Mouse (Mus musculus) CH12.LX (cell line): Measurements from ENCODE around the gene Slc7a11. TPM values are rescaled to one million over a fixed set of nuclear protein-coding genes. Genes with fewer than 3 reads are reported as not detected.

Source experiments
- DNase-seq: peaks from one replicate; pipeline ENCODE4 v3.0.0-alpha.2; 2013; ENCODE audit errors: extremely low read depth
- H3K27ac ChIP-seq: 2 replicates; pipeline ENCODE4 v1.5.1; 2012; ENCODE audit warnings: low read depth, mild to moderate bottlenecking, control low read depth, moderate library complexity; ENCODE audit not compliant: insufficient read depth
- H3K27me3 ChIP-seq: replicated peaks from 2 replicates; pipeline ENCODE3; 2012; ENCODE audit warnings: inconsistent platforms
- H3K36me3 ChIP-seq, 2 experiments: replicated peaks in 1 of 2; 2 replicates each; pipeline versions ENCODE3 to v1.6.1; 2012; ENCODE audit warnings: inconsistent platforms in 1 of 2, low read length in 1 of 2, mild to moderate bottlenecking in 1 of 2, mixed read lengths in 1 of 2, moderate library complexity in 1 of 2; ENCODE audit not compliant: control insufficient read depth in 1 of 2, insufficient read depth in 1 of 2
- H3K4me1 ChIP-seq, 2 experiments: 2 replicates each; pipeline ENCODE4 v1.6.1; 2012; ENCODE audit warnings: inconsistent platforms in 1 of 2, moderate library complexity in 1 of 2; ENCODE audit not compliant: insufficient read depth in 2 of 2, control insufficient read depth in 1 of 2
- H3K4me2 ChIP-seq: 2 replicates; pipeline ENCODE4 v1.6.1; 2012; ENCODE audit warnings: low read depth, mild to moderate bottlenecking, control low read depth; ENCODE audit not compliant: poor library complexity, insufficient read depth, severe bottlenecking
- H3K4me3 ChIP-seq, 3 experiments: fragments of 150-350 bp in 1 of 3; sonication (generic) in 1 of 3; replicated peaks in 1 of 3; 2 replicates each; pipeline versions ENCODE3 to v1.5.1; 2011 to 2012; ENCODE audit warnings: low read depth in 2 of 3, low read length in 2 of 3, mild to moderate bottlenecking in 2 of 3, moderate library complexity in 2 of 3, control low read depth in 1 of 3, improper control_type of control experiment in 1 of 3, inconsistent platforms in 1 of 3, mixed read lengths in 1 of 3; ENCODE audit not compliant: poor library complexity in 1 of 3
- H3K79me2 ChIP-seq: replicated peaks from 2 replicates; pipeline ENCODE4 v1.6.1; 2012; ENCODE audit warnings: mild to moderate bottlenecking, moderate library complexity; ENCODE audit not compliant: control insufficient read depth, poor library complexity, insufficient read depth, severe bottlenecking; ENCODE audit errors: extremely low read depth
- H3K9ac ChIP-seq: 2 replicates; pipeline ENCODE4 v1.6.1; 2012; ENCODE audit warnings: low read depth, mild to moderate bottlenecking, control low read depth, moderate library complexity; ENCODE audit not compliant: insufficient read depth
- H3K9me3 ChIP-seq: replicated peaks from 2 replicates; pipeline ENCODE3; 2012; ENCODE audit warnings: low read length, inconsistent platforms, mixed read lengths
- E2F4 ChIP-seq: IDR thresholded peaks from 2 replicates; pipeline ENCODE4 v1.6.1; 2011; ENCODE audit warnings: low read depth, low read length, improper control_type of control experiment; ENCODE audit not compliant: insufficient replicate concordance
- ELF1 ChIP-seq: IDR thresholded peaks from 2 replicates; pipeline ENCODE4 v1.6.1; 2014; ENCODE audit warnings: low read depth, mild to moderate bottlenecking, inconsistent platforms, low read length, improper control_type of control experiment
- EP300 ChIP-seq: IDR thresholded peaks from 2 replicates; pipeline ENCODE4 v1.6.1; 2011; ENCODE audit warnings: low read length, improper control_type of control experiment
- GABPA ChIP-seq: IDR thresholded peaks from 2 replicates; pipeline ENCODE4 v1.6.1; 2012; ENCODE audit warnings: low read depth, low read length, improper control_type of control experiment, inconsistent platforms; ENCODE audit not compliant: insufficient replicate concordance
- IRF4 ChIP-seq: IDR thresholded peaks from 2 replicates; pipeline ENCODE4 v1.6.1; 2014; ENCODE audit warnings: low read depth, mild to moderate bottlenecking, inconsistent platforms, low read length, improper control_type of control experiment
- JUN ChIP-seq: IDR thresholded peaks from 2 replicates; pipeline ENCODE4 v1.6.1; 2011; ENCODE audit warnings: low read depth, mild to moderate bottlenecking, low read length, improper control_type of control experiment, moderate library complexity; ENCODE audit not compliant: insufficient read depth
- JUND ChIP-seq: conservative IDR thresholded peaks from 2 replicates; pipeline ENCODE4 v1.6.1; 2011; ENCODE audit warnings: low read depth, low read length, improper control_type of control experiment
- KAT2A ChIP-seq: IDR thresholded peaks from 2 replicates; pipeline ENCODE4 v1.6.1; 2012; ENCODE audit warnings: low read length, improper control_type of control experiment, inconsistent platforms; ENCODE audit not compliant: insufficient replicate concordance
- MAFK ChIP-seq: IDR thresholded peaks from 2 replicates; pipeline ENCODE4 v1.6.1; 2011; ENCODE audit warnings: low read length, improper control_type of control experiment; ENCODE audit not compliant: insufficient replicate concordance
- MAZ ChIP-seq: IDR thresholded peaks from 2 replicates; pipeline ENCODE4 v1.6.1; 2012; ENCODE audit warnings: low read depth, mild to moderate bottlenecking, inconsistent platforms, low read length, improper control_type of control experiment, moderate library complexity
- MEF2A ChIP-seq: IDR thresholded peaks from 2 replicates; pipeline ENCODE4 v1.6.1; 2014; ENCODE audit warnings: low read depth, mild to moderate bottlenecking, inconsistent platforms, low read length, improper control_type of control experiment, borderline replicate concordance
- NELFE ChIP-seq: IDR thresholded peaks from 2 replicates; pipeline ENCODE4 v1.6.1; 2011; ENCODE audit warnings: low read depth, low read length, improper control_type of control experiment
- POLR2A ChIP-seq: IDR thresholded peaks from 2 replicates; pipeline ENCODE4 v1.6.1; 2011; ENCODE audit warnings: low read depth, mild to moderate bottlenecking, improper control_type of control experiment, low read length
- SIN3A ChIP-seq: IDR thresholded peaks from 2 replicates; pipeline ENCODE4 v1.6.1; 2012; ENCODE audit warnings: low read length, improper control_type of control experiment, inconsistent platforms
- SMC3 ChIP-seq: IDR thresholded peaks from 2 replicates; pipeline ENCODE4 v1.6.1; 2011; ENCODE audit warnings: low read depth, low read length, improper control_type of control experiment
- TBP ChIP-seq: conservative IDR thresholded peaks from 2 replicates; pipeline ENCODE4 v1.6.1; 2011; ENCODE audit warnings: low read depth, low read length, improper control_type of control experiment
- USF2 ChIP-seq: conservative IDR thresholded peaks from 2 replicates; pipeline ENCODE4 v1.6.1; 2011; ENCODE audit warnings: low read depth, low read length, improper control_type of control experiment
- ZKSCAN1 ChIP-seq: IDR thresholded peaks from 2 replicates; pipeline ENCODE4 v1.6.1; 2012; ENCODE audit warnings: low read depth, inconsistent platforms, low read length, improper control_type of control experiment, borderline replicate concordance
- ZMIZ1 ChIP-seq: IDR thresholded peaks from 2 replicates; pipeline ENCODE4 v1.6.1; 2012; ENCODE audit warnings: low read depth, mild to moderate bottlenecking, inconsistent platforms, low read length, improper control_type of control experiment
- ZNF384 ChIP-seq: IDR thresholded peaks from 2 replicates; pipeline ENCODE4 v1.6.1; 2012; ENCODE audit warnings: low read depth, low read length, improper control_type of control experiment, inconsistent platforms
- dilution Hi-C: fragments of 300-500 bp; cut with MboI; formaldehyde crosslinking; loops from 2 replicates; pipeline ENCODE4 v1.14.3; 2020; ENCODE audit warnings: low sequenced_read_pairs; ENCODE audit not compliant: extremely low pct_unique_long_range_greater_than_20kb, extremely low pct_ligation_motif_present
- in situ Hi-C: fragments of 300-500 bp; cut with MboI; formaldehyde crosslinking; loops from 3 replicates; pipeline ENCODE4 v1.14.3; 2019; ENCODE audit warnings: low sequenced_read_pairs, low pct_ligation_motif_present, low pct_unique_long_range_greater_than_20kb, mixed read lengths
- polyA plus RNA-seq: library from polyadenylated mRNA; unstranded; fragments of >175 nt; gene quantifications from 2 replicates; pipeline ENCODE4 v1.2.1, GENCODE M21; 2012; ENCODE audit warnings: low read depth; ENCODE audit not compliant: insufficient read length
- total RNA-seq, 2 experiments: library from RNA; depleted of rRNA; stranded (reverse); fragments of 300-350 nt in 1 of 2; fragments of >200 nt in 1 of 2; gene quantifications; 2 replicates each; pipeline ENCODE4 v1.2.3; 2012 to 2014

Slc7a11 gene
- total and polyA plus RNA-seq, 3 experiments = 0.13 to 0.37 TPM; not detected in 1

- H3K27me3 ChIP-seq = no peaks in the 10 kb centered on the region
- no peaks in the 10 kb centered on the region for H3K4me1 ChIP-seq
- H3K9me3 ChIP-seq = peaks cover 25% of the 10 kb centered on the region
- H3K27ac ChIP-seq = no peak overlapping the region
- H3K4me3 ChIP-seq = no peak overlapping the region
- H3K4me2 ChIP-seq = no peak overlapping the region
- DNase-seq = no peak
- TF ChIP-seq TBP (no peak), ZKSCAN1 (no peak), ZMIZ1 (no peak), MAZ (no peak), MAFK (no peak), ZNF384 (no peak), GABPA (no peak), SMC3 (no peak)
- H3K79me2 ChIP-seq = no peaks in the 10 kb centered on the region
- dilution Hi-C loops (no loop called here), in situ Hi-C loops (no loop called here)
- H3K9ac ChIP-seq = no peak overlapping the region
- no peaks in the 10 kb centered on the region for H3K36me3 ChIP-seq
These were observed 514.7 kb downstream of the Slc7a11 start for GRCm38 (mm10) chr3:49928509-49929263.

- Histone ChIP-seq H3K4me3 (no peak overlapping the region), H3K27ac (no peak overlapping the region), H3K79me2 (no peaks in the 10 kb centered on the region), H3K4me2 (no peak overlapping the region), H3K9ac (no peak overlapping the region), H3K27me3 (no peaks in the 10 kb centered on the region)
- no peak for DNase-seq
- dilution Hi-C loops = no loop called here
- no peak for TF ChIP-seq E2F4
- no peak for TF ChIP-seq ELF1
- no peak for TF ChIP-seq SIN3A
- no peak for TF ChIP-seq EP300
- TF ChIP-seq SMC3 = no peak
- TF ChIP-seq, all 38 proteins: peak for 0
- no peaks in the 10 kb centered on the region for H3K36me3 ChIP-seq
- peaks cover 37% of the 10 kb centered on the region for H3K9me3 ChIP-seq
- in situ Hi-C loops = no loop called here
- no peaks in the 10 kb centered on the region for H3K4me1 ChIP-seq
These were observed 529.5 kb downstream of the Slc7a11 start for GRCm38 (mm10) chr3:49913929-49914328.

GRCm38 (mm10) chr3:49910922-49911321 lies 532.5 kb downstream of the Slc7a11 start:
- Histone ChIP-seq H3K9ac (no peak overlapping the region), H3K4me2 (no peak overlapping the region), H3K9me3 (peaks cover 46% of the 10 kb centered on the region), H3K4me1 (no peaks in the 10 kb centered on the region), H3K79me2 (no peaks in the 10 kb centered on the region), H3K4me3 (no peak overlapping the region), H3K27me3 (no peaks in the 10 kb centered on the region), H3K36me3 (no peaks in the 10 kb centered on the region), H3K27ac (no peak overlapping the region)
- DNase-seq = no peak
- in situ Hi-C loops = no loop called here
- dilution Hi-C loops = no loop called here
- no peak for TF ChIP-seq POLR2A
- TF ChIP-seq IRF4 = no peak
- no peak for TF ChIP-seq JUND
- TF ChIP-seq USF2 = no peak
- TF ChIP-seq TBP = no peak
- TF ChIP-seq JUN = no peak
- TF ChIP-seq MEF2A = no peak
- TF ChIP-seq NELFE = no peak
- TF ChIP-seq ZKSCAN1 = no peak
- no peak for TF ChIP-seq KAT2A
- no peak for TF ChIP-seq ZMIZ1
- TF ChIP-seq MAFK = no peak
